Mouse (Mus musculus) heart, adult 18-20 months (tissue): ENCODE measurements around the gene Frs2. TPM values are rescaled to one million over a fixed set of nuclear protein-coding genes. Genes with fewer than 3 reads are reported as not detected.

Source experiments
- DNase-seq, 2 experiments: peaks; one replicate each; pipeline ENCODE4 v3.0.0; 2021 to 2022; ENCODE audit warnings: mixed read lengths in 1 of 2
- total RNA-seq, 2 experiments: library from RNA; stranded (reverse); gene quantifications; 2 replicates each; pipeline ENCODE4 v1.2.3; 2021

Frs2 gene
- total RNA-seq, 2 experiments from 2014 or later = 15.3 to 16.4 TPM

DNA sequence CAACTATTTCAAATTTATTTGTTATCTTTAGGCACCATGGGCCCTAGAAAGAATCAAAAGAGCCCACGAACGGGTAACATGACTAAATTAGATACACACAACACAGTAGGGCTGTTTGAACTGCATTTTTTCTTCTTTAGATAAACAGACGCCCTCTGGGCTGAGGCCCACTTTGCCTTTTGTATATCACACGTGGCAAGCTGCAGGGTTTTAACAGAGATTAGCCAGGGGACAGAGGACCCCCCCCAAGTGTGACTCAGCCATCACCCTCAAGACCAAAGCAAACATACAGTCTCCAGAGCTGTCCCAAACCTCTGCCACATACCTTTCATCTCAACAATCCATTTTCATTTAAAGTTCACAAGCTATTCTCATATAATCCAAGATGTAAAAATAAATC lies 42.1 kb downstream of the Frs2 start:
- no peak for DNase-seq

DNA sequence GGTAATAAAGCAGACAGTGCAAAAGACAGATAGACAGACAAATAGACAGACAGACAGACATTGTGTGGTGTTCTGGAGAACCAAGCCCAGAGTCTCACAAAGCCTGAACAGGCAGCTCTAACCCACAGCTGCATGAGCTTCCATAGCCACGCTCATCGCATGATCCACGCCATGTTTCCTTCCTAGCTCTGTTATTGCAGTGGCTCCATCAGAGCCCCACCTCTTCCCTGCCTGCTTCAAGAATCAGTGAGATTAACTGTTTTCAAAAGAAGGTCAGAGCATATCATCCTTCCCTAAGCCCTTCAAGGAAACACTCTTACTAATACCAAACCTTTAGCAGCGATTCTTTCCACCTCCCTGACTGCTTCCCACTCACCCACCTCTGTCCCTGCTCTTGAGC lies 43.3 kb downstream of the Frs2 start:
- no peak for DNase-seq

DNA sequence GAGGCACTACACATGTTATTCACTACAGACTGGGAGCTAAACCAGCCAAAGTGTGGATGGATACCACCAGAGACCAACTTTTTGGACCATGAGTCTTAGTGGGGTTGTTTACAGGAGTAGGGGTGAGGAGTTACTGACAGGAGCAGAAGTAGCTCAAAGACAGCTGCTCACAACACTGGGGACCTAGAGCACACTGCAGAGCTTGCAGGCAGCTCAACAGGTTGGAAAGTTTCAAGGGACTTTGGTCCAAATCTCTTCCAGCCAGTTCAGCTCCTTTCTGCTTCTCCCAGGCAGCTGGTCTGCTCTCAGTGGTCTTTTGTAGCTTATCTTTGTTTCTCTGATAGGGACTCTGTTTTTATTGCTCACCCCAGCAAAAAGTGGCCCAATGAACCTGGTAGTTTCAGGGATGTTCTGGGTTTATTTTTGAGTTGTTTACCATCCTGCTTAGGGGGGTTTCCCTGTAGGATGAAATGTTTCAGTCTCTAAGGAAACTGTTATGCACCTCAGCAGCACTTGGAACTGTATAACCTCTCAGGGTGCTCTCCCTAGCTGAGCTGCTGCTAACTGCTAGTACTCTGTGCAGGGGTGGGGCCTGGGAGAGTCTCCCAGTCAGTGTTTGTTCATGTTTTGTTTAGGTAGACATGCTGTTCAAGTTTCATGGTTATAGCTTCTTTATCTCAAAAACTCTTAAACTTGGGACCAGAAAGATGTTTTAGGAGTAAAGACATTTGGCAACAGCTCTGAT lies 44.3 kb downstream of the Frs2 start:
- no peak for DNase-seq

DNA sequence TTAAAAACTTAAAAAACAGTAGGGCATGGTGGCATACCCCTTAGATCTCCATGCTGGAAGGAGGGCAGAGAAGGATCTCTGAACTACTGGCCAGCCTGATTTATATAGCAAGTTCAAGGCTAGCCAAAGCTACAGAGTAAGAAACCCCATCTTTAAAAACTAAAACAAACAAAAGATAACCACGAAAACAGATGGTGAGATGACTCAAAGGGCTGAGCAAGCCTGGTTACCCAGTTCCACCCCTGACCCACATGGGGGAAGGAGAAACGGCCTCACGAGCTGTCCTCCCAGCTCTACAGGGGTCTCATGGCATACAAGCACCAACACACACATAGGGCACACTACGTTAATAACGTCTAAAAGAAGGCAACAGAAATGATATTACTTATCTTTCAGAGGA lies 48.2 kb downstream of the Frs2 start:
- DNase-seq = no peak

DNA sequence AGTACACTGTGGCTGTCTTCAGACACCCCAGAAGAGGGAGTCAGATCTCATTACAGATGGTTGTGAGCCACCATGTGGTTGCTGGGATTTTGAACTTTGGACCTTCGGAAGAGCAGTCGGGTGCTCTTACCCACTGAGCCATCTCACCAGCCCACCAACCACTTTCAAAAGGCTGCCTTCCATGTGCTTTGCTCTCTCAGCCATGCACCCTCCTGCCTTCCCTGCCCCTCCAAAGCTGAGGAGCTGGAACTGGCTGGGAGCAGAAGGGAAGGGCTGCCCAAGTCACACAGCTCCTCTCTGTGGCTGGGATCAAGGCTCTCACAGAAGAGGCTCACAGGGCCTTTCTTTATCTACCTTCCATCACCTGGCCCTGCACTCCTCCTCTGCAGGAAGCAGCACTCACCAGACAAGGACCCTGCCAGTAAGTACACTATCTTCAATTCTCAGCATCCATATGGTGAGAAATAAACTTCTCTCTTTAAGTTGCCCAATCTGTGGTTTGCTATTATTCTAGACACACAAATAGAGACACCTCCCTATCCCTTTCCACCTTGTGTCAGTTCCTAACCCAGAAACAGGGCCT lies 51.1 kb downstream of the Frs2 start:
- DNase-seq = no peak

DNA sequence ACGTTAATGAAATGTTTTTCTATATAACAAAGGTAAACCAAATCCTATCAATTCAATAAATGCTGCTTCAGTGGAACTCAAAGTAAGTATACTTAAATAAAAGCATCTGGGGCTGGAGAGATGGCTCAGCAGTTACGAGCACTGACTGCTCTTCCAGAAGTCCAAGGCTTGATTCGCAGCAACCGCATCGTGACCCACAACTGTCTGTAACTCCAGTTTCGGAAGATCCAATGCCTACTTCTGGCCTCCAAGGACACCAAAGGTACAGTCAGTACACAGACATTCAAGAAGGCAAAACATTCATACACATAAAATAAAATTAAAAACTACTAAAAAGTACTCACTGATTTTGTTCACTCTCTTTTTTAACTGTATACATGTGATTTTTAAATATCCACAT lies 52.2 kb downstream of the Frs2 start:
- DNase-seq = no peak

DNA sequence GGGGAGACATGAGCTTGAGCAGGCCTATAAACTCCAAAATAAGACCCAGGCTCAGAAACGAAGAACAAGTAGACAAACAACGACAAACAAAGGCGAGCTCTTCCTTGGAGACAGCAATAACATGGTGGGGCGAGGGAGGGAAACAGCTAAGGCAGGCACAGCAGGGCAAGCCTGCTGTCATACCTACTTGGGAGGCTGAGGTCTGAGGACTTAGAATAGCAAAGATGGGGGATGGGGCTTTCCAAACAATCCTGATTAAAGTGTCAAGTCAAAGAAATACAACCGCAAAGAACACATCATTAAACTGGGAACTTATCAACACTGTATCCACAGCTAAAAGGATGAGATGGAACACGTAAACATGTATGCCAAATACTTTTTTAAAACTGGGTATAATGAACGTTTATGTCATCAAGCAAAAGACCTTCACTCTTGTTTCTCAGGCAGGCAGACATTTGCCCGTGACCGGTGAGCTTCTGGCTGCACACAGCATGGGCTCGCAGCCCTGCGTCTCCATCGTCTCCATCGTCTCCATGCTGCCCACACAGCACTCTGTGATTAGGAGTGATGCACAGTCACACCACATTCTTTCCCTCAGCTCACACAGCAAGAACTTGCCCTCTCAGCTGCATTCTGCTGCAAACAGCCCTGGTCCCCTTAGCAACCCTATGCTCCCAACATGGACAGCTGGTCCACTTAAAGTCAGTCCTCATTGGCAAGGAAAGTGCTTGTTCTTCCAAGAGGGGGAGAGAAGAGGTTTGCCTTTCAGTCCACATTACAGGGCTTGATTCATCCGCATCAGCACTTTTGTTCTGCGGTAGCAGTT lies 53.6 kb downstream of the Frs2 start:
- DNase-seq = peak; percentile 39 to 45

DNA sequence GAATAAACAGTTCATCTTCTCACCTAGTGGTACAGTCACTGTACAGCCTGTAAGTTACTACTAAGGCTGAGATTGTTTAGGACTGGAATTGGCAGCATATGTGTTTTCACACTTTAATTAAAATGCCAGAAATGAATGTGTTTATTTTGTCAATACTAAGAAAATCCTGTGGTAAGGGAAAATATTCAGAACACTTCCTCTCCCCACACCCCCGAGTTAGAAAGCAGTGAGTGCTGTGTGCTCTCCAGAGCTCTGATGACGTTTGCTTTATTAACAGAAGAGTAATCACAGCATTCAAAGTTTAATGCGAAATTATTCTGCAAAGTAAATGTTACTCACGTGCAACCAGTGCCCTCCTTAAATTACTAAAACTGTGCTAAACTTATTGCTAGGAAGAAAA lies 58.7 kb downstream of the Frs2 start:
- no peak for DNase-seq

DNA sequence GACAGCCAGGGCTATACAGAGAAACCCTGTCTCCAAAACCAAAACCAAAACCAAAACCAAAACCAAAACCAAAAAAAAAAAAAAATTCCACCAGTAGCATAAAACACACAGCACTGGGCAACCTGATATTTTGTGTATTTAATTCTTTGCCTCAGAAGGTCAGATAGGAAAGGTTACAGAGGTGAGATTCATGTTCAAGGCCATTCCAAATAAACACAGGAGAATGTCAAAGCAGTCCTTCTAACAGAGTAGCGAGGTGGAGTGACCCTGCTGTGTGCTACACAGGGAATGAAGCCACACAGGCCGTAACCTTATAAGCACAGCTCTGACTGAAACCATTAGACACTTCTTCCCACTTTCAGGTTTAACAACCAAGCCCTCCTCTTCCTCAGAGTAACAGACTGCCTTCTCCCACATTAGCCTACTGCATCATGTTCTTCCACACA lies 66.4 kb downstream of the Frs2 start:
- DNase-seq = no peak

DNA sequence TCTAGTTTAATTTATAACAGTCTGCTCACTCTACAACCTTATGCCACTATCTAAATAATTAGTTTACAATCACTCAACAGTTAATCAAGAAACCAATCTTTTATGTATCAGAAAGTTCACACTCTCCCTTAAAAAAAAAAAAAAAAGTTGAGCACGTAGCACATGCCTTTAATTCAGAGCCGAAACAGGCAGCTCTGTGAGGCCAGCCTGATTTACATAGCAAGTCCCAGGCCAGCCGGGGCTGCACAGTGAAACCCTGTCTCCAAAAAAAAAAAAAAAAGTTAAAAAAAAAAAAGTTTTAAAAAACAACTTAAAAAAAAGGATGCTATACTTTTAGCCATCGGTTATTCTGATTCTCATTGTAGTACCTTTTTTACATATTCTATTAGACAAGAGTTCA lies 67.0 kb downstream of the Frs2 start:
- DNase-seq = no peak

DNA sequence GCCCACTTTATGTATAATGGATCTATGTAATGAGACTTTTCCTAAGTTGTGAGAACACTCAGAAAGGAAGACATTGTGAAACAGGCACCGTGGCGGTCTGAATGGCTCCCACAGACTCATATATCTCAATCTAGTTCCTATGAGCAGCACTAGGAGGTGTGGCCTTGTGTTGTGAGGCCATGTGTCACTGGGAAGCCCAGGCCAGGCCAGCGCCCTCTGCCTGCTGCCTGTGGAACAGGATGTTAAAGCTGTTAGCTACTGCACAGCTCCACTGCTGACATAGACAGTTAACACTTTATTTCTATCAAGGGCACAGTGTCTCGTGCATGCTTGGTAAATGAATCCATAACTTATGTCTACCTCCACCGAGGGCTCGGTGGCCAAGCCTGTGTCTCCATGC lies 70.0 kb downstream of the Frs2 start:
- DNase-seq = no peak

DNA sequence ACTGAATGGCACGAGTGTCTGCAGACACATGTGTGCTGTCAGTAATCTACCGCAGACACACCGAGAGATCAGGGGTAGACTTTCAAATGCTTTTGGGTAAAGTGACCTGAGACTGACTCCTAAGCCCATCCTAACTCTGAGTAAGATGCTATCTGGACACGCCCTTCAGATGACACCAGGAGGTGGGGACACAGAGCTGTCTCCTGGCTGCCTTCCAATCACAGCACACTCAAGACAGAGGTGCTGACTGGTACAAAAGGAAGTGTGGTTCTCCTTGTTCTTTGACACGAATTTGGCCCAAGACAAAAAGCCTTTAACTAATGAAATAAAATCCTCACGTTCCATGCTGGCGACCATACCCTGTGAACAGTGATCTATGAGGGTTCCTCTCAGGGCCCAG lies 75.2 kb downstream of the Frs2 start:
- DNase-seq = no peak

DNA sequence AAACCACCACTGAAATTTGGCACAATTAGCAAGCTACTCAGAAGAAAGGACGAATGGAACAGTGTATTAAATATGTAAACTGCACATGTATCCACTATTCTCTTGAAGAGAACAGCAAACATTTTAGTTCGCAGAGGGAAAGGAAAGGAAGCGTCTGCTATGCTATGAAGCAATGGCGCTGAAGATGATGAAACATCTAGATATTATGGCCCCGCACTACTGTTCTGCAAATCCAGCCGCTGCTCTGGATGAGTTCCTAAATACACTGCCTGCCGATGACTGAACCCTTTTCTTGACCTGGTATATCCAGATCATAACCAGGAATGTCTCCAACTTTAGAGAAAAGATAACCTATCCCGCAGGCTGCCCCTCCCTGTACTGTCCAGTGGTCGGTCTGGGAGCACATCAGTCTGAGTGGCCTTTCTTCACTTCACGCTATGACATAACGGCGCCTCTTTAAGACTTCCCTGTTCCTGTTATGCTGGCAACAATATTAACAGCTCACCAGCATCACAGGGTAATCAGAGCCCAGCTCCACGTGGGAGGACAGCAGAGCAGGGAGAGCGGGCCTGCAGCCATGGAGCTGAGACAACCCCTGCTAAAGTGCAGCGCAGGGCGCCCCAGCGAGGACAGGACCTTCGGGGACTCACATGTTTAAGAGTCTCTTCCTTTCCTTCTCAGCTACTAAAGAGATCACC lies 76.0 kb downstream of the Frs2 start:
- DNase-seq = peak in 1 of 2 experiments; percentile 32

DNA sequence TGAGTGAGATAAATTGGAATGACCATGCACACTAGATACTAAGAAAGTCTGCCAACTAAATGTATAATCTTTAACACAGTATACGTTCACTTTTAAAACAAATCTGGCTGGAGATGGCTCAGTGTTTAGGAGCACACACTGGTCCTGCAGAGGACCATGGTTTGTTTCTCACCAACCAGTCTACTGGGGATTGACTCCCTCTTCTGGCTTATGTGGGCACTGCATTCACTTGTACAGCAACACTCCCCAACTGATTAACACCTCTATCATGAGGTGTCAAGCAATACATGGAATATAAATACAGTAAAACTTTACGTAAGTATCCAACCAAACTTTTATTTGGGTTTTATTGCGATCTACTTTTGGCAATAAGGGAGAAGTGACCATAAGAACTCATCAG lies 79.2 kb downstream of the Frs2 start:
- DNase-seq = no peak

DNA sequence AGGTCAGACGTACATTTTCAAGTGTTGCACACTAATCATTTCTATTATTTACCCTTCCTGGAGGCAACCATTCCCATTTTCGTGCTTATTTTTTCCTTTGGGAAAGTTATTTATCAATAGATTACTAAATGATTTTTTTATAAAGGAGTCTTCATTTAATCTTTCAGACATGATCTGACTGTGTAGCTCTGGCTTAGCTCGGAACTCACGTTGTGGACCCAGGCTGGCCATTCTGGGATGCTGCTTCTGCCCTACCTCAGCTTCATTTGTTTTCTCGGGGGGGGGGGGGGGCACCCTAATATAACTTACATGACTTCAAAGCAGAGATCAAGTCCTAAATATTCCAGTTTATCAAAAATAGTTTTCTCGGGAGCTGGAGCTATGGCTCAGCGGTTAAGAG lies 84.3 kb downstream of the Frs2 start:
- no peak for DNase-seq

DNA sequence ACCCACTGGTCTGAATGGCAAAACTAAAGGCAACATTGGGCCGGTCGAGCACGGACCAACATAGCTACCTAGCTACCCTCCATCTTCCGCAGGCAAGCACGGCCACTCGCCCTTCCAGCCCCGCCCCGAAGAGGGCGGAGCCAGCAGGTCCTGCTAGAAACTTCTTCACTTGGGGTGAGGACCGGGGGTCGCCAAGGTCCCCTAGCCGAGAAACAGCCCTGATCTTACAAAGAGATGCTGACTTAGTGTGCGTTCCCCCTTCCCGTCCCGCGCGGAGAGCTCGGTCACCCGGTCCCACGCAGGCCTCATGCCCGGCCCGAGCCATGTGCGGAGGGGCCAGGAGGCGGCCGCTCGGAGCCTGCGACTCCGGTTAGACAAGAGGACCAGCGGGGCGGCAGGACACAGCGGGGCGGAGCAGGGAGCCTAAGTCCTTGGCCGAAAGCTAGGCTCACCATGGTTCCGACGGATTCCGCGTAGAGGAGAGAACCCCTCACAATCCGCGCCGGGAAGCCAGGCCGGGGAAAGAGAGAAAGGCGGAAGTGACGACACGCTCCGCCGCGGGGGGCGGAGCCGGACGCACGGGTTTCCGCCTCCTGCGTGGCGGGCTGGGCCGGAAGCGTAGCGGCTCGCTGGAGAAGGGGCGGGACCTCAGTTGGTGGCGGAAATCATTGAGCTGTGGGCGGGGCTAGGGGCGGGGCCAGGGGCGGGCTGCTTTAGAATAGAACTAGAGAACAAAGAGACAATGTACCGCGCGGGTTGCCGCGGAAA lies 84.9 kb downstream of the Frs2 start, which contains the start of gene Cct2:
Cct2 (minus strand) TSS at position 561 of the 768 bp plus-strand sequence.
- DNase-seq = peak; percentile 91 to 94

DNA sequence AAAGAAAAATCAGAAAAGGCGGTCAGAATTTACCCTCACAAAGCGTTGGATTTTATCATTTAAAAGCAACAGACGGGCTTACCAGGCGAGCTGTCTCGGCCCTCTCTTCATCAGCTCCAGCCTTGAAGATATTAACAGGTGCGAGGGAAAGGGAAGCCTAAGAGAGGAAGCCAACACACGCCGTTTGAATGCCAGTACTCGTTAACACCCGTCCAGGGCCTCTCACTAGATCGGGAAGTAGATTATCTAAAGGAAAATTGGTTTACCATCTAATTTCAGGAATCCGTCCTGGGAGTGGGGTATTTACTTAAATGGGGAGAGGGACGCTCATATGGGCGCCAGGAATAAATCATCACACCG lies 85.5 kb downstream of the Frs2 start:
- DNase-seq = no peak

DNA sequence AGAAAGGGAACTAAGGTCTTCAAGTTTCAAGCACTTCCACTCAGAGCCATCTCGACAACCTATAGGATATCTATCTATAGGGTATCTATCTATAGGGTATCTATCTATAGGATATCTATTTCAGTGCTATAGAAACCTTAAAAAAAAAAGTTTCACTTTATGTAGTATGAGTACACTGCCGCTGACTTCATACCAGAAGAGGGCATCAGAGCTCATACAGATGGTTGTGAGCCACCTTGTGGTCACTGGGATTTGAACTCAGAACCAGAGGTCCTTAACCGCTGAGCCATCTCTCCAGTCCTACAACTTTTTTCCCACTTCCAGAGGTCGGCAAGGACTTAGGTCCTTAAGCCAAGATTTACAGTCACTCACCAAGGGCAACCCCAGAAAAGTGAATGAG lies 92.7 kb downstream of the Frs2 start:
- DNase-seq = no peak

DNA sequence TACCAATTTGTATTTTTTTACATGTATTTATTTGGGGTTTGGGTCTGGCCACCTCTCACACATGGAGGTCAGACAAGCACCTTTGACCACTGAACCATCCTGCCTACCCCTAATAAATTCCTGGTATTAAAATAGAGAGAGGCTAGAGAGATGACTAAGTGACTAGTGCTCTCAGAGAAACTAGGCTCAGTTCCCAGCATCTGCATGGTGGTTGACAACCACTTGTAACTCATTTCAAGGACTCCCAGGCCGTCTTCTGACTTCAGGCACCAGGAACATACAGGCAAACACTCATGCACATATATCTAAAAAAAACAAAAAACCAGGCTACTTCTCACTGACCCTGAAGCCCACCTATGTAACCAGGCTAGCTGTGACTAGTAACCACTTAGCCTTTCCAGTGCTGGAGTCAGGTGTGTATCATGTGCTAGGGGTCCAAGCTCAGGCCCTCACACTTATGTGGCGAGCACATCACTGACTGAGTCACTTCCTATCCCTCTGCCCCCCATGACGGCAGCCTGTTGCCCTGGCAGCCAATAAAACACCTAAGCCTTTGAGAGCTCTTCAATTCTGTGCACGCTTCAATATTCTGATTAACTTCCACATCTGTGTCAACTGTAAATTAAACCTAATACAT lies 98.3 kb downstream of the Frs2 start:
- peak; percentile 46 to 53 for DNase-seq

DNA sequence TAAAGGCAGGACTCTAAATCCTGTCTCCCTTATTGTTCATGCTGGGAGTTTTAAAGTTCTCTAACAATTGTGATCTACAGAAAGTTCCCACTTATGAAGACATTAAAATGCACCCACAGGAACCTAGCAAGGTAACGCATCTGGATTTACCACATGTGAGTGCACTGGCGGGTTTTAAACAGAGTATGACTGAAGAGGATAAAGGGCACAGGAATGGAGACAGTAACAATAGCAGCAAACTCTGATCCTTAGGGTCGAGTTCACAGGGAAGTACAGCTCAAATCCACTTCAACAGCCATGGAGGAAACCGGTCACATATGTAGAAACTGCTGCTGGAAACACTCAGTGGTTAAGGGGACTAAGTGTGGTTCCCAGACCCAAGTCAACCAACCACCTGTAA lies 99.1 kb downstream of the Frs2 start:
- peak in 1 of 2 experiments; percentile 15 for DNase-seq
